Mouse (Mus musculus) myocyte (in vitro differentiated cells): ENCODE data around the gene Ldb3. TPM values are rescaled to one million over a fixed set of nuclear protein-coding genes. Genes with fewer than 3 reads are reported as not detected.

Experiments used
- H3K27me3 ChIP-seq: one replicate; pipeline ENCODE4 v1.6.1; 2011; ENCODE audit not compliant: control insufficient read depth, insufficient read depth, insufficient read length
- H3K36me3 ChIP-seq: one replicate; pipeline ENCODE4 v1.6.1; 2011; ENCODE audit not compliant: control insufficient read depth, insufficient read depth
- H3K4me2 ChIP-seq: one replicate; pipeline ENCODE4 v1.6.1; 2011; ENCODE audit warnings: low read depth, control low read depth
- H3K4me3 ChIP-seq: one replicate; pipeline ENCODE4 v1.5.1; 2011; ENCODE audit warnings: mild to moderate bottlenecking, control low read depth, moderate library complexity
- H3K79me2 ChIP-seq: one replicate; pipeline ENCODE4 v1.6.1; 2011; ENCODE audit not compliant: control insufficient read depth, insufficient read depth
- H3ac ChIP-seq: one replicate; pipeline ENCODE4 v1.6.1; 2011; ENCODE audit not compliant: control insufficient read depth, insufficient read length
- CEBPB ChIP-seq: IDR thresholded peaks from 2 replicates; pipeline ENCODE4 v1.6.1; 2011; ENCODE audit warnings: mild to moderate bottlenecking, moderate library complexity; ENCODE audit not compliant: poor library complexity, insufficient read depth, severe bottlenecking
- E2F4 ChIP-seq: IDR thresholded peaks from one replicate; pipeline ENCODE4 v1.6.1; 2011; ENCODE audit warnings: mild to moderate bottlenecking, control low read depth, moderate library complexity; ENCODE audit not compliant: insufficient read depth
- MAX ChIP-seq: IDR thresholded peaks from one replicate; pipeline ENCODE4 v1.6.1; 2011; ENCODE audit warnings: low read depth, mild to moderate bottlenecking, control low read depth
- MYOD1 ChIP-seq, 3 experiments: IDR thresholded peaks; one replicate each; pipeline ENCODE4 v1.6.1; 2011; ENCODE audit warnings: control low read depth in 2 of 3, low read depth in 2 of 3, mild to moderate bottlenecking in 2 of 3, moderate library complexity in 1 of 3; ENCODE audit not compliant: insufficient read length in 2 of 3, control insufficient read depth in 1 of 3
- MYOG ChIP-seq, 3 experiments: IDR thresholded peaks; one replicate each; pipeline ENCODE4 v1.6.1; 2011; ENCODE audit warnings: control low read depth in 2 of 3, low read depth in 2 of 3, mild to moderate bottlenecking in 2 of 3; ENCODE audit not compliant: insufficient read length in 2 of 3, control insufficient read depth in 1 of 3, insufficient read depth in 1 of 3
- POLR2A ChIP-seq: IDR thresholded peaks from one replicate; pipeline ENCODE4 v1.6.1; 2011; ENCODE audit warnings: low read depth, mild to moderate bottlenecking, control low read depth, moderate library complexity; ENCODE audit not compliant: insufficient read length
- POLR2AphosphoS2 ChIP-seq: IDR thresholded peaks from one replicate; pipeline ENCODE4 v1.6.1; 2011; ENCODE audit warnings: low read depth, control low read depth; ENCODE audit not compliant: insufficient read length
- REST ChIP-seq: IDR thresholded peaks from one replicate; pipeline ENCODE4 v1.6.1; 2011; ENCODE audit warnings: mild to moderate bottlenecking, control low read depth, moderate library complexity; ENCODE audit not compliant: insufficient read depth, insufficient read length
- SRF ChIP-seq: IDR thresholded peaks from one replicate; pipeline ENCODE4 v1.6.1; 2011; ENCODE audit warnings: low read depth; ENCODE audit not compliant: control insufficient read depth, insufficient read length
- TCF12 ChIP-seq: IDR thresholded peaks from one replicate; pipeline ENCODE4 v1.6.1; 2011; ENCODE audit warnings: mild to moderate bottlenecking, control low read depth; ENCODE audit not compliant: poor library complexity, insufficient read depth, severe bottlenecking
- TCF3 ChIP-seq: IDR thresholded peaks from one replicate; pipeline ENCODE4 v1.6.1; 2011; ENCODE audit warnings: low read depth, control low read depth; ENCODE audit not compliant: insufficient read length
- USF1 ChIP-seq: IDR thresholded peaks from one replicate; pipeline ENCODE4 v1.6.1; 2011; ENCODE audit warnings: low read depth, mild to moderate bottlenecking, control low read depth, moderate library complexity
- polyA plus RNA-seq: library from polyadenylated mRNA; unstranded; fragments of >200 nt; fragmentation: generic; extraction: Trizol; gene quantifications from one replicate; pipeline ENCODE4 v1.2.1, GENCODE M21; 2012; ENCODE audit warnings: missing spikeins

Ldb3 gene
- polyA plus RNA-seq, 1 experiment, result 83.9 TPM

DNA sequence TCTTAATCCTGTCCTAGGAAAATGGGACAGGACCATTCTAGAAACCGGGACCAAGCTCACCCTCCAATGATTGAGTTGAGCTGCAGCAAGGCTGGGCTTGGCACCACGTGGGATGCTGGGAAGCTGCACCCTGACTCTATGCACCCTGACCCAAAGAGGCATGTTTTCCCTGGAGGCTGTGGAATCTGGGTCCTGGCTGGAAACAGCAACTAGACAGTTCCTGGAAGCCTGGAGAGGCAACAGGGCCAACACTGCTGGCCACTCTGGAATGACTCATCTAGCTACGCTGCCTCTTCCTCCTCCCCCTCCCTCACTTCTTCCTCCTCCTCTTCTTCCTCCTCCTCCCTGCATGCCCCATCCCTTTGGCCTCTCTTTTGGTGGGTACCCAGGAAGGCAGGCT is 34.4 kb downstream of the Ldb3 start:
- peaks cover 18% of the 10 kb centered on the region for H3K36me3 ChIP-seq
- no peak overlapping the region for H3K4me3 ChIP-seq
- no peaks in the 10 kb centered on the region for H3K79me2 ChIP-seq
- no peaks in the 10 kb centered on the region for H3K27me3 ChIP-seq
- no peak for TF ChIP-seq TCF12
- TF ChIP-seq USF1, result no peak
- no peak for TF ChIP-seq CEBPB
- TF ChIP-seq POLR2AphosphoS2, result no peak
- no peak for TF ChIP-seq MYOD1 (IDR thresholded peaks at IDR 0.05; ENCODE audit: control insufficient read depth in 1 of 3, insufficient read length in 2 of 3, low read depth in 2 of 3)
- TF ChIP-seq POLR2A, result no peak
- TF ChIP-seq MAX, result no peak
- TF ChIP-seq SRF, result no peak
- no peak for TF ChIP-seq REST
- TF ChIP-seq TCF3, result no peak
- no peak for TF ChIP-seq MYOG (IDR thresholded peaks at IDR 0.05; ENCODE audit: control insufficient read depth in 1 of 3, insufficient read depth in 1 of 3, insufficient read length in 2 of 3, low read depth in 2 of 3)
- TF ChIP-seq E2F4, result no peak
- no peak overlapping the region for H3ac ChIP-seq
- no peak overlapping the region for H3K4me2 ChIP-seq

DNA sequence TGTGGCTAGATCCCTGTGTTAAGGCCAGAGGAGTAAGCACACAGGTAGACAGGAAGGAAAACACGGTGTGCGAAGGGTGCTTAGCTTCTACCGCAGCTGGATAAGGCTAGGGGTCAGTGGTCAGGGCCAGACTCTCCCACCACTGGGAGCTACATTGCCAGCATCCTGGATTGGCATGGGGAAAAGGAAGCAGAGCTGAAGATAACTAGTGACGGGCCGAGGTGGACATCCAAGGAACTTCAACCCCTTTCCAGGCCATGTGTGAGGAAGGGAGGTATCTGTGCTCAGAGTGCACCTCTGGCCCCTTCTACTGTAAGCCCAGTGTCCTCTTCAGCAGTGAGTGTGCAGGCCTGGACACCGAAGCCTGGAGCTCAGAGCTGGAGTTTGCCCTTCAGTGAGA is 35.0 kb downstream of the Ldb3 start:
- no peak overlapping the region for H3K4me2 ChIP-seq
- no peak overlapping the region for H3ac ChIP-seq
- no peak overlapping the region for H3K4me3 ChIP-seq
- no peak for TF ChIP-seq TCF12
- TF ChIP-seq MYOD1 (IDR thresholded peaks at IDR 0.05; ENCODE audit: control insufficient read depth in 1 of 3, insufficient read length in 2 of 3, low read depth in 2 of 3), result no peak
- TF ChIP-seq E2F4, result no peak
- TF ChIP-seq REST, result no peak
- TF ChIP-seq MYOG (IDR thresholded peaks at IDR 0.05; ENCODE audit: control insufficient read depth in 1 of 3, insufficient read depth in 1 of 3, insufficient read length in 2 of 3, low read depth in 2 of 3), result no peak
- no peak for TF ChIP-seq POLR2AphosphoS2
- TF ChIP-seq MAX, result no peak
- TF ChIP-seq POLR2A, result no peak
- no peak for TF ChIP-seq USF1
- no peak for TF ChIP-seq SRF
- no peak for TF ChIP-seq TCF3
- TF ChIP-seq CEBPB, result no peak
- no peaks in the 10 kb centered on the region for H3K79me2 ChIP-seq
- H3K36me3 ChIP-seq, result peaks cover 17% of the 10 kb centered on the region
- no peaks in the 10 kb centered on the region for H3K27me3 ChIP-seq

DNA sequence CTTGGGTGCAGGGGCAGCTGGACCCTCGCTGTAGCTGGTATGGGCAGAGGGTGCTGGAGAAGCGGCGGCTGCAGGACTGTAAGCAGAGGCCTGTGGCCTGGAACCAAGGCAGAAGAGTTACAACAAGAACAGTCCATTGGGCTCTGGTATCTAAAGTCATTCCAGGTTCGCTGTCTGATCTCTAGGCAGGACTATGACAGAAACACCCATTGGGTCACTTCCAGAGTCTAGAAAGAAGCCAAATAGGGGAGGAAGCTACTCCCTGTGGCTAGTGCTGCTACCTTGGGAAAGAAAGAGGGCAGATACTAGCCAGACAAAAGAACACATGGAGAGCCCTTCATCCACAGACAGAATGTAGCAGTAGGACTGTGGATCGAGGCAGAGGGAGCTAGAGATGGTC is 36.3 kb downstream of the Ldb3 start:
- Histone ChIP-seq H3K27me3 (no peaks in the 10 kb centered on the region), H3K4me2 (no peak overlapping the region), H3K4me3 (no peak overlapping the region), H3K36me3 (peaks cover 4% of the 10 kb centered on the region), H3K79me2 (no peaks in the 10 kb centered on the region), H3ac (no peak overlapping the region)
- no peak for TF ChIP-seq MYOD1 (IDR thresholded peaks at IDR 0.05; ENCODE audit: control insufficient read depth in 1 of 3, insufficient read length in 2 of 3, low read depth in 2 of 3)
- TF ChIP-seq SRF, result no peak
- no peak for TF ChIP-seq CEBPB
- no peak for TF ChIP-seq REST
- TF ChIP-seq MYOG (IDR thresholded peaks at IDR 0.05; ENCODE audit: control insufficient read depth in 1 of 3, insufficient read depth in 1 of 3, insufficient read length in 2 of 3, low read depth in 2 of 3), result no peak
- TF ChIP-seq E2F4, result no peak
- no peak for TF ChIP-seq MAX

DNA sequence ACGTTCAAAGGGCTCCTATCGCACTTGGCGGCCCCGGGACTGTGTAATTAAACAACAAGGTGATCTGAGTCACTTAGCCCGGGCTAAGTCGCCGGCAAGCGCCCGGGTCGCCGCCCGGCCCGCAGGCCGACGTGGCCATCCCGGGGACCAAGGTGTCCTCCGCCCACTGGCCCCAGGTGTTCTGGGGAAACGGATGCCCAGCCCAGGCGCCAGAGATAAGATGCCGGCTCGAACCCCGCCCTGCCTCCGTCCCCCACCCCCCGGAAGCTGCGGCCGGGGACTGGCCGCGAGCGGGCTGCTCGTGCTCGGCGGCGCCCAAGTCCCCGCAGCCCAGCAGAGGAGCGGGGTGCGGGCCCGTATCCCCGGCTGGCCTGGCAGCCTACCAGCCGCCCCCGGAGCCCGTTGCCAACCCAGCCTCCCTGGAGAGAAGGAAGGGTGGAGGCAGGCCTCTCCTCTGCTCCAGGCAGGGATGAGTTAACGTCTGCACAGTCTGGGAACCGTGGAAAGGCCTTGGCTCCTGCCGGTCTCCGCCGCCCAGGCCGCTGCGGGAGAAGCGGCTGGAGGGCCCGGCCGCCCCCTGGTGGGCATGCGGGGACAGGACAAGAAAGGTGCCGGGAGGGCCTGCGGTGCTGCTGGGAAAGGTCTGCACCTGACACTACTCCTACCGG is 39.3 kb downstream of the Ldb3 start:
- Histone ChIP-seq H3K79me2 (no peaks in the 10 kb centered on the region), H3K27me3 (no peaks in the 10 kb centered on the region), H3K36me3 (peaks cover 4% of the 10 kb centered on the region), H3K4me3 (peak overlapping the region; percentile 25), H3K4me2 (peak overlapping the region; percentile 70), H3ac (peak overlapping the region; percentile 7)
- TF ChIP-seq POLR2A (no peak), TCF12 (no peak), TCF3 (no peak), MYOD1 (IDR thresholded peaks at IDR 0.05; ENCODE audit: control insufficient read depth in 1 of 3, insufficient read length in 2 of 3, low read depth in 2 of 3) (no peak), MYOG (IDR thresholded peaks at IDR 0.05; ENCODE audit: control insufficient read depth in 1 of 3, insufficient read depth in 1 of 3, insufficient read length in 2 of 3, low read depth in 2 of 3) (peak in 1 of 3 experiments; percentile 8), MAX (no peak), USF1 (no peak), REST (no peak)

DNA sequence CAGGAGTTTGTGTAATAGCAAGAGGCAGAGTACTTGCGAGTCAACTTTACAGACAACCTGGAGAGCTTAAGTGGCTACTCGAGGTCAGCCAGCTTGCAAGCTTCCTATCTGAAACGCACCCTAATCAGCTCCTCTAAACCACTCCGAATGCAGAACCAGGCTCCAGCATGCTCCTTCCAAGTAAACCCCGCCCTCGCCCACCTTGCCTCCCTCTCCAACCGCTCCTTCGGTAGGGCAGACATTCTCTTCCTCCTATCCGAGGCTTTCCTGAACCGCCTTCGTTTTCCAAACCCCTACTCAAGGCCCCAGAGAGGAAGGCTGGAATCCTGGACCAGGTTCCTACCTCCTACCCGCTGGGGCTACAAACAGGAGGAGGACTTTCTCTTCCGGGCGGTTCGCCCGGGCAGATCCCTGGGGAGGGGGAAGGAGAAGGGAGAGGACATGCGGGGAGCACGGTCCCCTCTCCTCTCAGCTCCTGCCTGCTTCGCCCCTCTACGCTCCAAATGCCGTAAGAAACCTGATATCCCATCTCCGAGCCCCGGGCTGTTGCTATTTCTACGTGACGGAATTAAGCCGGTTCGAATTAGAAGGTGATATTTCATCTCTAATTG is 40.0 kb downstream of the Ldb3 start:
- H3K36me3 ChIP-seq, result no peaks in the 10 kb centered on the region

More for the DNA sequence above, 40.0 kb downstream of the Ldb3 start:
- Histone ChIP-seq H3K4me2 (peak overlapping the region; percentile 70), H3ac (peak overlapping the region; percentile 7), H3K4me3 (peak overlapping the region; percentile 25), H3K79me2 (no peaks in the 10 kb centered on the region), H3K27me3 (no peaks in the 10 kb centered on the region)
- TF ChIP-seq POLR2A, result no peak
- TF ChIP-seq POLR2AphosphoS2, result peak; percentile 8
- no peak for TF ChIP-seq MAX
